Mouse (Mus musculus) hindbrain, embryonic 12.5 days (tissue): ENCODE measurements at regions not wholly inside any gene's neighbourhood (a gene's known extent, or its start where the extent isn't known, plus 50 kb on each side); places are given as distances from the start of the nearest gene placed in this dataset.

ENCODE experiments used
- ATAC-seq: fragments of 200-750 bp; cut with Nextera tagmentation; 2 replicates; pipeline ENCODE4 v1.8.0; 2017; ENCODE audit warnings: moderate TSS enrichment; ENCODE audit not compliant: low FRiP score
- H3K27ac ChIP-seq: fragments of 300-500 bp; sonication (generic); 2 replicates; pipeline ENCODE4 v1.5.1; 2016; ENCODE audit warnings: mild to moderate bottlenecking
- H3K27me3 ChIP-seq: fragments of 300-500 bp; sonication (generic); 2 replicates; pipeline ENCODE4 v1.6.1; 2016; ENCODE audit warnings: mild to moderate bottlenecking
- H3K36me3 ChIP-seq: fragments of 300-500 bp; sonication (generic); 2 replicates; pipeline ENCODE4 v1.6.1; 2016; ENCODE audit warnings: mild to moderate bottlenecking
- H3K4me1 ChIP-seq: fragments of 300-500 bp; sonication (generic); 2 replicates; pipeline ENCODE4 v1.6.1; 2016
- H3K4me2 ChIP-seq: fragments of 300-500 bp; sonication (generic); replicated peaks from 2 replicates; pipeline ENCODE4 v1.6.1; 2016; ENCODE audit warnings: mild to moderate bottlenecking
- H3K4me3 ChIP-seq: fragments of 300-500 bp; sonication (generic); 2 replicates; pipeline ENCODE4 v1.5.1; 2016; ENCODE audit warnings: mild to moderate bottlenecking
- H3K9ac ChIP-seq: fragments of 300-500 bp; sonication (generic); 2 replicates; pipeline ENCODE4 v1.6.1; 2016; ENCODE audit warnings: mild to moderate bottlenecking, moderate library complexity
- H3K9me3 ChIP-seq: fragments of 300-500 bp; sonication (generic); replicated peaks from 2 replicates; pipeline ENCODE4 v1.6.1; 2016; ENCODE audit warnings: mild to moderate bottlenecking
- WGBS: fragments of 180-500 bp; shearing (Covaris S2); methylation state at CpG from one replicate; pipeline ENCODE4 v1.1.7; 2016; 5-methylcytosine and 5-hydroxymethylcytosine counted together

DNA sequence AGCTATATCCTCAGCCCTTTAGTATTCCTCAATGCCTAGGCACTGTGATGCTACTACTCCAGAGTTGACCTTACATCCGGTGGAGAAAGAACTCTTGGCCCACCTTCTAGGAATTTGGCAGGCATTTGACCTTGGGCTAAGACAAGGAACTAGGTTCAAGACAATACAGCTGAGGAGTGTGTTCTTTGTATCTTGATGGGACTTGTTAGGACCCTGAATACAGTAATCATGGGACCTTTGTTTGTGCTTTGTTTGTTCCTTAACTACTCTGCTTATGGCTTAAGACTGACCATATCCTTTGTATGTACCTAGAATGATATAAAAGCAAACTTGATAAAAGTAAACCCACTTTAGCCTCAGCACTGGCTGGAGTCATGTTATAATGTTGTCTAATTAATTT, 186.7 kb downstream of the Abcc12 start:
- Histone ChIP-seq H3K4me1 (peaks cover 24% of the 10 kb centered on the region), H3K9me3 (no peaks in the 10 kb centered on the region), H3K4me2 (no peak overlapping the region), H3K9ac (no peak overlapping the region), H3K4me3 (no peak overlapping the region), H3K36me3 (no peaks in the 10 kb centered on the region), H3K27ac (no peak overlapping the region), H3K27me3 (no peaks in the 10 kb centered on the region)
- WGBS: 83% methylated on average over 1 of the region's 1 CpGs
- ATAC-seq: no peak

DNA sequence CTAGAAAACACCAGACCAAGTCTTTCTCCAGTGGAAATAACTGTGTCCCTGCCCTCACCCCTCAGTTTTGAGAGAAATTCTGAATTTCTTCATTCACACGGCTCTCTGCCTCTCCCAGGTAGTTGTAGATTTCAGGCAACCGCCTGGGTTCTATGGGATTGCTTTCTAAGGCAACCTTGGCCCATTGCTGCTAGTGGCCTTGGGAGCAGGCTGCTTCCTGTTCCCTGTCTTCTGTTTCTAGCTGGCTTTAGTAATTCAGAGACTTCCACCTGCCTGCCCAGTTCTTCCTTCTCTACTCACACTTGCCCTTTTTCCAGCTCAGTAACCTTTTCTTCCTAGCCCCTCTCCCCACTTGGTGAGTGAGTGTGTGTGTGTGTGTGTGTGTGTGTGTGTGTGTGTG, 187.1 kb downstream of the Abcc12 start:
- WGBS: 86% methylated on average over 2 of the region's 2 CpGs
- Histone ChIP-seq H3K9me3 (no peaks in the 10 kb centered on the region), H3K9ac (no peak overlapping the region), H3K27ac (no peak overlapping the region), H3K4me3 (no peak overlapping the region), H3K27me3 (no peaks in the 10 kb centered on the region), H3K4me1 (peaks cover 26% of the 10 kb centered on the region), H3K4me2 (no peak overlapping the region), H3K36me3 (no peaks in the 10 kb centered on the region)
- ATAC-seq: no peak

DNA sequence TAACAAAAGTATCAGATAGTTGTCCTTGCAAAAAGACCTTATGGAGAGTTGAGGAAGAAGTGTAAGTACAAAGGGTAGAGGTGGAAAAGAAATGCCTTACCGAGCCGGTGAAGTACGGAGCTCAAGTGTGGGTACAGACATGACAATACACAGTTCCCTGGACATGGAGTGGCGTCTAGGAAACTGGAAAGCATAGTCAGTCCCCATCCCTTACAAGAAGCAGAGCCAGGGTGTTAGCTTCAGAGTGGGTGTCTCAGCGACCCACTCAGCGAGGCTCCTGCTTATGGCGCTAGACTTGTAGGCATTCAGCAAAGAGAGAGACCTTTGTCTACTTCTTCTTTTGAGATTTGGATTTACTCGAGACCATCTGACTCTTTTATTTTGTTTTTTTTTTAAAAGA, 189.8 kb downstream of the Abcc12 start:
- no peaks in the 10 kb centered on the region for H3K9me3 ChIP-seq
- 82% methylated on average over 8 of the region's 8 CpGs for WGBS
- H3K4me2 ChIP-seq: no peak overlapping the region
- no peak overlapping the region for H3K4me3 ChIP-seq
- ATAC-seq: no peak
- no peak overlapping the region for H3K9ac ChIP-seq
- no peaks in the 10 kb centered on the region for H3K36me3 ChIP-seq
- peaks cover 26% of the 10 kb centered on the region for H3K4me1 ChIP-seq
- H3K27ac ChIP-seq: peak overlapping the region; percentile 91
- no peaks in the 10 kb centered on the region for H3K27me3 ChIP-seq

DNA sequence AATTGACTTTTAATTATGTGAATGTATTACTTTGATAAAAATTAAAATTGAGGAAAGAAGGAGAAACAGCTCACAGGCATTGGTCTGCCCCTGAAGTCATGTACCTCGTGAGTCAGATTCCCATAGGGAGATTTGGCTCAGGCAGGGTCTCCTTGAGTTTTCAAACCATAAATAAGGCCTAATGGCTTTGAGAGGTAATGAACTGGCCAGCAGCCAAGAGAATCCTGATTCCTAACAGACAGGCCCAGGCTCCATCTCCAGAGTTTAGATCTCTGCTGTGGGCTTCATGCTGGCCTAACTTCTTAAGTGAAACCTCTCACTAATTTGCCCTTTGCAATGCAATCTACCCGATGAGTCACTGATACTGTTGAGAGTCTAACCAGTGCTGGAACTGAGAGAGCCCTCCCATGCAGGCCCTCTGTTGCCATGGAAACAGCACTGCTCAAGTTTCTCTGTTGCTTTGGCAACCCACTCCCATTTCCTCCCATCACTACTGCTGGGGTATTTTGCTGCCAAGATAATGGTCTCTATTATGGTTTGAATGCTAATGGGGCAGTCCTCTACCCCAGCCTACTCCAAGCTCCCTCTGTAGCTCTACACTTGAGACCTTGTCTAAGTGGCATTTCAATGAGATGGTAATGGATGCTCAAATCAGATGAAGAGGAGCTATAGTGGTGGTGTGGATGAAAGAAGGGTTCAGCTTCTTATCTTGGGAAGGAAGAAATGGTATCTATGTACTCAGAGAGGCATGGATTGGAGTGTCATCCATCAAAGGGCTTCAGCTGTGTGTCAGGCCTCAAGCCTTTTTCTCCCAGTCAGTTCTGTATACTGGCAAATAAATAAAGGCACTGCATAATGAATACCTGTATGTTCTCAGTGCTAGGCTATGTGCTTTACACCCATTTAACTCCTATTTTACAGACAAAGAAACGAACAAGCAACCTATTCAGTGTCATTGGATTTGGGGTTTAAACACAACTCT, 190.5 kb downstream of the Abcc12 start:
- no peaks in the 10 kb centered on the region for H3K9me3 ChIP-seq
- no peak overlapping the region for H3K9ac ChIP-seq
- peak; percentile 93 for ATAC-seq
- peak overlapping the region; percentile 91 for H3K27ac ChIP-seq
- no peaks in the 10 kb centered on the region for H3K36me3 ChIP-seq
- no peak overlapping the region for H3K4me2 ChIP-seq
- peaks cover 26% of the 10 kb centered on the region for H3K4me1 ChIP-seq
- H3K27me3 ChIP-seq: no peaks in the 10 kb centered on the region
- H3K4me3 ChIP-seq: no peak overlapping the region
- WGBS: 20% methylated on average over 3 of the region's 3 CpGs

DNA sequence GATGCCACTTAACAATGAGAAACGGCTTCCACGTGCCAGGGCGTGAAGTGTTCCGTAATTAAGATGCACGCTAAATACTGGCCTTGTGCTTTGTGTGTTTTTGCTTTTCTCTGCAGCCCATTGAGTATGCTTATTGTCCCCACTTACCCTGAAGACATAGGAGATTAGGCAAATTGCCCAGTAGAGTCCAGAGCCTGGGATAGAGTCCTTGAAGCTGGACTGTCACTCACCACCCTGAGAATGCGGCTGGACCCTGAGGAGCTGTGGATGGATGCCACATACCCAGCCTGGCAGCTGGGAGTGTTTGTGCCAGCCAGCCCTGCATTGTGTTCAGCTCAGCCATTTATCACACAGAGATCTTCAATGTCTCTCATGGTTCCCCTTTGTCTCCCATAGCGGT, 195.2 kb downstream of the Abcc12 start:
- Histone ChIP-seq H3K27ac (no peak overlapping the region; the same call in 1 of the 2 replicates), H3K4me2 (no peak overlapping the region), H3K4me3 (no peak overlapping the region), H3K4me1 (peaks cover 17% of the 10 kb centered on the region), H3K9me3 (no peaks in the 10 kb centered on the region), H3K27me3 (no peaks in the 10 kb centered on the region), H3K36me3 (no peaks in the 10 kb centered on the region), H3K9ac (no peak overlapping the region)
- ATAC-seq: peak; percentile 55
- WGBS: 52% methylated on average over 7 of the region's 7 CpGs

DNA sequence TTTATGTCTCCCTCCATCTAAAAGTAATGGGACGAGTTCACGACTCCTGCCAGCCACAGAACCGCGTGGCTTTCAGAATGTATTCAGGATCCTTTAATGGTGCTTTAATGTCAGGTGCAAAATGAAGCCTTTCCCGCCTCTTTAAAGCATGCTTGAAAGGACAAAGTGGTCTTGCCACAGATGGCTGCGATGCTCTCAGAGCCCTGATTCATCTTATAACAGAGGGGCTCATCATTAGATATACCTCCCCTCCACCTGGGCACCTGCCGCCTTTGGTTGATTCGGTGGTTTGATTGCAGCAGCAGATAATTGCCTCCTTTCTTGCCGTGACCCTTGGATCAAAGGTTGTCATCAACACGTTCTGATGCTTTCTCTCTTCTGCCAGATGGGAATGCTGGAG, 198.5 kb downstream of the Abcc12 start:
- Histone ChIP-seq H3K27me3 (no peaks in the 10 kb centered on the region), H3K4me3 (no peak overlapping the region), H3K9me3 (no peaks in the 10 kb centered on the region; the same call in 1 of the 2 replicates), H3K4me2 (no peak overlapping the region), H3K36me3 (no peaks in the 10 kb centered on the region), H3K9ac (no peak overlapping the region), H3K4me1 (no peaks in the 10 kb centered on the region), H3K27ac (no peak overlapping the region)
- ATAC-seq: no peak
- WGBS: 77% methylated on average over 10 of the region's 10 CpGs

DNA sequence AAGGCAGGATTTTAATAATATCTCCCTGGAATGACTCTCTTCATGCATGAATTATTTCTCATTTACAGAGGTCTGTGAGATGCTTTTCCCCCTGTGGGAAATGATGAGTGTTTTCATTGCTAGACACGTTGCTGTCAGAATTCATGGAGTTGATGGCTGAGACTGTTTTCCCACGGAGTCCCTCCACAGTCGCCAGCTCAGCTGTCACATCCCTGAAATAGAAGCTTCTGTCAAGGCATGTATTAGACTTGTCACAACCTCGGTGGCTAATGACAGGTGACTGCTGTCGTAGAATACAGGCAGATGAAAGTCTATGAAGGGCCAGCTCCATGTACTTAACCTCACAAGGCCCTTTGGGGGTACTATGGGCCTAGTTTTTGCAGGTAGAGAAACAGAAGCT, 212.4 kb downstream of the Abcc12 start:
- no peak overlapping the region for H3K4me2 ChIP-seq
- H3K9ac ChIP-seq: no peak overlapping the region
- H3K4me1 ChIP-seq: no peaks in the 10 kb centered on the region
- no peaks in the 10 kb centered on the region for H3K27me3 ChIP-seq
- 0 out of 2 replicates have a peak, but pooled peaks cover 3% of the 10 kb centered on the region for H3K9me3 ChIP-seq
- H3K27ac ChIP-seq: no peak overlapping the region
- no peaks in the 10 kb centered on the region for H3K36me3 ChIP-seq
- WGBS: 59% methylated on average over 5 of the region's 5 CpGs
- no peak for ATAC-seq
- H3K4me3 ChIP-seq: no peak overlapping the region

DNA sequence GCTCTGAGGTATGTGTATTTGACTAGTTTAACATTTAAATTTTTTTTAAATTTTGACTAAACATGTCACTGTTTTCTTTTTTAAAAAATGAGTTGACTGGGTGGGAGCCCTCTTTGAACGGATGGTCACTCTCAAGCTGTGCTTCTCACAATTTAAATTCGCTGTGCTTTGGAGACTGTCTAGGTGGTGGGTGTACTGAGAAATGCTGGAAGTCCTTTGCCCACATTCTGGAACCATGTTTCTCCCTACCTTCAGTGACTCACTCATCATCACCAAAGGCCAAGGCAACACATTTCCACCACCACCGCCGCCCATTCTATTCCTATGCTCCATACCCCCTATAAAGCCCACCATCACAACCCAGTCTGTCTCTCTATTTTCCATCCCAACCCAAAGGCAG, 213.8 kb downstream of the Abcc12 start:
- Histone ChIP-seq H3K9ac (no peak overlapping the region), H3K27ac (no peak overlapping the region), H3K4me2 (no peak overlapping the region), H3K4me1 (no peaks in the 10 kb centered on the region), H3K9me3 (0 out of 2 replicates have a peak, but pooled peaks cover 3% of the 10 kb centered on the region), H3K27me3 (no peaks in the 10 kb centered on the region), H3K36me3 (no peaks in the 10 kb centered on the region), H3K4me3 (no peak overlapping the region)
- WGBS: 95% methylated on average over 4 of the region's 4 CpGs
- ATAC-seq: no peak

DNA sequence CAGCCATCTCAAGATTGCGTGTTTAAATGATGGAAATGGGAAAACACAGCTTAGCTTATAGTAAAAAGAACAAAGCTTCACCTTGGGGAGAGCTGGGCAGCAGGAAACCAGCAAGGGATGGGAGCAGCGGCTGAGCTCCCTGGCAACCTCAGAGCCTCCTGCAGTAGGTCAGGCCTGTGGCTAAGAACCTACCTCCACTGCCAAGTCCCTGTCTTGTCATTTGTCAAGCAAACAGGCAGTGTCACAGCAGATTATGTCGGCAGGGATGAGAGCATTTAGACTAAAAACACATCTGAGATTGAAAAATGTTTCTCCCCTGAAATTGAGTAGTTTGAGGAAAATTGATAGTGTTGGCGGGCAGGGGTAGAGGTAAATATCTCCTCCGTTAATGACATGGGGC, 214.8 kb downstream of the Abcc12 start:
- Histone ChIP-seq H3K4me2 (no peak overlapping the region), H3K36me3 (no peaks in the 10 kb centered on the region), H3K9ac (no peak overlapping the region), H3K9me3 (0 out of 2 replicates have a peak, but pooled peaks cover 3% of the 10 kb centered on the region), H3K27me3 (no peaks in the 10 kb centered on the region), H3K4me1 (no peaks in the 10 kb centered on the region), H3K4me3 (no peak overlapping the region), H3K27ac (peak overlapping the region; percentile 30; the same call in 1 of the 2 replicates)
- WGBS: 76% methylated on average over 5 of the region's 5 CpGs
- no peak for ATAC-seq

DNA sequence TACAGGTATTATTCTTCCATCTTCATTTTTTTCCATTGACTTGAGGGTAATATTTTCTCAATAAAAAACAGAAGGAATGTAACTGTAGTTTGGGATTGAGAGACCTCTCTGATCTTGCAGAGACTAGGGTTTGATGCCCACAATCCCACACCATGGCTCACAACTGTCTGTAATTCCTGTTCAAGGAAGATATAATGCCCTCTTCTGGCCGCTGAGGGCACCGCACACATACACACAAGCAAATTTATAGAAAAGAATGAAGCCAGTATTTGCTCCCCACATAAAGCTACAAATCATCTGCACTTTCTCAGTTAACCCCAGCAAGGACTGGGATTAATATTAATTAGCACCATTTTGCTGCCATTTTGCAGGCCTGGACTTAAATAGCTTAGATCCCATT, 215.6 kb downstream of the Abcc12 start:
- Histone ChIP-seq H3K27ac (no peak overlapping the region), H3K9me3 (0 out of 2 replicates have a peak, but pooled peaks cover 3% of the 10 kb centered on the region), H3K4me2 (no peak overlapping the region), H3K9ac (no peak overlapping the region), H3K27me3 (no peaks in the 10 kb centered on the region), H3K36me3 (no peaks in the 10 kb centered on the region), H3K4me1 (peaks cover 2% of the 10 kb centered on the region; the same call in 1 of the 2 replicates), H3K4me3 (no peak overlapping the region)
- no peak for ATAC-seq
- 48% methylated on average over 2 of the region's 2 CpGs for WGBS

DNA sequence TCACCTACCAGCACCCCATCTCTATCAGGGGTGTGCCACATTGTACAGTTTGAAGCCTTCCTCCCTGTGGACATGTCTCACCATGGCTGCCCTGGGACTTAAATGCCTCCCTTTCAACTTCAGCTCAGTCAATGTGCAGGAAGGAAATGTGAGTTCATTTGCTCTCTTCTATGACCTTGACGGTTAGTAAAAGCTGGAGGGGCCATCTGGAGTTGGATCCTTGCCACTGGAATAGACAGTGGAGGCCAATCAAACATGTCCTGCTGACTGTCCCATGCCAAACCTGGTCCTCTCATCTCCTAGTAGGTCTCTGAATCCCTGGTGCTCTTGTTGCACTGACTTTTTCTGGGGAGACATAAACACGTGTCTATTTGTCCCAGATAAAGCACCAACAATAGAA, 220.2 kb downstream of the Abcc12 start:
- peaks cover 6% of the 10 kb centered on the region; the same call in 1 of the 2 replicates for H3K4me1 ChIP-seq
- no peak overlapping the region for H3K9ac ChIP-seq
- H3K4me3 ChIP-seq: no peak overlapping the region
- no peaks in the 10 kb centered on the region for H3K27me3 ChIP-seq
- H3K36me3 ChIP-seq: no peaks in the 10 kb centered on the region
- WGBS: 70% methylated on average over 2 of the region's 2 CpGs
- no peak overlapping the region for H3K4me2 ChIP-seq
- H3K9me3 ChIP-seq: no peaks in the 10 kb centered on the region
- no peak for ATAC-seq
- H3K27ac ChIP-seq: no peak overlapping the region

DNA sequence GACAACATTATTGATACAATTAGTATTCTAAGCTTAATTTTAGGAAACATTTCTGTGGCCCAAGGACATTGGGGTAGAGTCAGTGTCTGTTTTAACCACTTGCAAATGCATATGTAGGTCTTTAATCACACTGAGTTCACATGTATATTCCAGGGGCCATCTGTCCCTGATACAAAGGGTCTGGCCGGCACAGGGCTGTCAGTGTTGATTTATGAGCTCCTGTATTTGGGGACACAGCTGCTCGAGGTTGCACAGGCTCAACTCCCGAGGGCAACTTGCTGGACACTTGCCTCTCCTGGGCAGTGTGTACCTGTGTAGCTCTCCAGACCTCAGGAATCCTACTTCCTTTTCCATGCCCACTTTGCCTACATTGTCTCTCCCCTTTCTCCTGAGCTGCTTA, 221.0 kb downstream of the Abcc12 start:
- Histone ChIP-seq H3K4me3 (no peak overlapping the region), H3K27ac (no peak overlapping the region), H3K4me1 (peaks cover 6% of the 10 kb centered on the region; the same call in 1 of the 2 replicates), H3K9me3 (no peaks in the 10 kb centered on the region), H3K36me3 (no peaks in the 10 kb centered on the region), H3K4me2 (no peak overlapping the region), H3K9ac (no peak overlapping the region), H3K27me3 (no peaks in the 10 kb centered on the region)
- ATAC-seq: 0 out of 2 replicates have a peak, but pooled peaks have one; percentile 54
- 34% methylated on average over 3 of the region's 3 CpGs for WGBS

DNA sequence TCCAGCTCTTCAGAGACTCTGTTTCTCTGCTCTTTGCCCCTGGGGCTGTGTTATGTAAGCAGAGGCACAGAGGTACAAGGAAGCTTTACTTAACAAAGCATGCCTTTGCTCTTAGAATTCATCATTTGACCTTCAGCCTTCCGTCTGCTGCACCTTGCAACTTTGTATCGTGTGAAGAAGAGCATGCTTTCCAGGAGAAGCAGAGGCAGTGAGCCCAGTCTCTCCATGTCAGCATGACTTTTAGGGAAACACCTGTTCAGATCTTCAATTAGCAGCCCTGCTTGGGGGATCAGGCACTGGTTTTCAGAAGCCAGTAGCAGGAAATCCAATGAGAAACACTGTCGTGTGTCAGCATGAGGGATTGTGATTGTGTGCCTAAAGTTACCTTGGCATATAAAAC, 226.7 kb downstream of the Abcc12 start:
- Histone ChIP-seq H3K9ac (no peak overlapping the region), H3K27me3 (no peaks in the 10 kb centered on the region), H3K4me2 (no peak overlapping the region), H3K36me3 (no peaks in the 10 kb centered on the region), H3K27ac (no peak overlapping the region), H3K4me1 (no peaks in the 10 kb centered on the region), H3K4me3 (no peak overlapping the region), H3K9me3 (no peaks in the 10 kb centered on the region)
- 85% methylated on average over 3 of the region's 3 CpGs for WGBS
- no peak for ATAC-seq
